ENCODE assay signal across 30 mouse cellular contexts in genomic region chr19:59066670-59067069, GRCm38 (mm10). TPM values are rescaled to one million over a fixed set of nuclear protein-coding genes. Genes with fewer than 3 reads are reported as not detected.
DNase-seq lines count a peak whose midpoint lies in the region; ATAC-seq lines count a peak whose summit lies in the region.
"Had no signal": no experiment of that assay in that cellular context is flagged by ENCODE, and none has a peak within 500 bp of the region (broad histone marks: within the 10 kb centered on the region; RNA-seq: fewer than 3 reads in every experiment).

No protein-coding gene starts in this region.

- H3K4me3 ChIP-seq in intestine, embryonic 14.5 days (ENCODE audit: low read depth, low read length) = no peak overlapping the region
- H3K4me3 ChIP-seq in intestine, embryonic 16.5 days (ENCODE audit: low read length) = no peak overlapping the region
- H3K4me3 ChIP-seq: embryonic facial prominence, embryonic 13.5 days; forebrain, embryonic 12.5 days; hindbrain, embryonic 12.5 days; liver, embryonic 15.5 days; neural tube, embryonic 15.5 days had no signal

- no peaks in the 10 kb centered on the region for H3K36me3 ChIP-seq in intestine, embryonic 14.5 days (ENCODE audit: control insufficient read depth, insufficient read depth, low read length)
- no peaks in the 10 kb centered on the region for H3K36me3 ChIP-seq in intestine, embryonic 16.5 days (ENCODE audit: control insufficient read depth, insufficient read depth, low read length)
- H3K36me3 ChIP-seq: embryonic facial prominence, embryonic 13.5 days; forebrain, embryonic 12.5 days; hindbrain, embryonic 12.5 days; liver, embryonic 15.5 days; neural tube, embryonic 15.5 days had no signal

- H3K27me3 ChIP-seq in intestine, embryonic 14.5 days (replicated peaks; ENCODE audit: control insufficient read depth, insufficient read depth, low read length) = no peaks in the 10 kb centered on the region
- H3K27me3 ChIP-seq in intestine, embryonic 16.5 days (replicated peaks; ENCODE audit: control insufficient read depth, insufficient read depth, low read length) = no peaks in the 10 kb centered on the region
- H3K27me3 ChIP-seq: embryonic facial prominence, embryonic 13.5 days; hindbrain, embryonic 12.5 days; liver, embryonic 15.5 days; neural tube, embryonic 15.5 days had no signal

- no peak for ATAC-seq in intestine, embryonic 14.5 days (replicated peaks; ENCODE audit: low FRiP score, low TSS enrichment, low read depth)
- no peak for ATAC-seq in intestine, embryonic 16.5 days
- ATAC-seq: CD4-positive, CD25-positive, alpha-beta regulatory T cell, adult 4 months; hindbrain, postnatal 0 days had no signal

- DNase-seq in intestine, embryonic 14.5 days (ENCODE audit: low spot score) = peak; percentile 48
- peak; percentile 23 to 34 for DNase-seq in lung, adult 18-20 months
- no peak for DNase-seq in lung, postnatal 14 days
- DNase-seq in lung, postnatal 10 days = peak; percentile 21
- DNase-seq in yolk sac, embryonic 10.5 days (ENCODE audit: low spot score) = peak; percentile 23
- DNase-seq in urinary bladder, adult 18-20 months (ENCODE audit: low spot score in 2 of 2) = no peak
- DNase-seq: adrenal gland, postnatal 14 days; cerebellum, adult 18-20 months; cerebellum, postnatal 10 days; forebrain, postnatal 0 days; gastrocnemius, postnatal 14 days; heart, postnatal 36 days; kidney, adult 18-20 months; kidney, postnatal 36 days; layer of hippocampus, postnatal 36 days; left cerebral cortex, postnatal 4 days; midbrain, embryonic 14.5 days; right cerebral cortex, postnatal 25 days; thymus, adult 18-20 months; thymus, postnatal 25 days had no signal

- H3K9ac ChIP-seq in intestine, embryonic 14.5 days (ENCODE audit: low read length) = no peak overlapping the region
- no peak overlapping the region for H3K9ac ChIP-seq in intestine, embryonic 16.5 days (ENCODE audit: low read depth, low read length)
- H3K9ac ChIP-seq: embryonic facial prominence, embryonic 13.5 days; forebrain, embryonic 12.5 days; forebrain, postnatal 0 days; hindbrain, embryonic 12.5 days; liver, embryonic 15.5 days; neural tube, embryonic 15.5 days had no signal

- H3K4me1 ChIP-seq in intestine, embryonic 14.5 days (replicated peaks; ENCODE audit: control insufficient read depth, insufficient read depth, low read length) = no peaks in the 10 kb centered on the region
- H3K4me1 ChIP-seq in intestine, embryonic 16.5 days (ENCODE audit: control insufficient read depth, insufficient read depth, low read length) = peaks cover 2% of the 10 kb centered on the region; the same call in 1 of the 2 replicates
- H3K4me1 ChIP-seq: embryonic facial prominence, embryonic 13.5 days; hindbrain, embryonic 12.5 days; liver, embryonic 15.5 days; neural tube, embryonic 15.5 days had no signal

- no peak overlapping the region for H3K4me2 ChIP-seq in intestine, embryonic 14.5 days (ENCODE audit: low read length)
- H3K4me2 ChIP-seq in intestine, embryonic 16.5 days (ENCODE audit: low read depth, low read length) = no peak overlapping the region
- H3K4me2 ChIP-seq: embryonic facial prominence, embryonic 13.5 days; forebrain, embryonic 12.5 days; heart, embryonic 11.5 days; hindbrain, embryonic 12.5 days; liver, embryonic 15.5 days; neural tube, embryonic 15.5 days had no signal

- 83% methylated on average over 2 of the region's 2 CpGs for WGBS in intestine, embryonic 14.5 days
- 71% methylated on average over 2 of the region's 2 CpGs for WGBS in intestine, embryonic 16.5 days

- H3K27ac ChIP-seq in intestine, embryonic 14.5 days (ENCODE audit: low read depth) = no peak overlapping the region
- no peak overlapping the region for H3K27ac ChIP-seq in intestine, embryonic 16.5 days (ENCODE audit: low read length)
- H3K27ac ChIP-seq: embryonic facial prominence, embryonic 13.5 days; forebrain, embryonic 12.5 days; hindbrain, embryonic 12.5 days; hindbrain, postnatal 0 days; liver, embryonic 15.5 days; macrophage; neural tube, embryonic 15.5 days had no signal

- no peaks in the 10 kb centered on the region for H3K9me3 ChIP-seq in intestine, embryonic 14.5 days (ENCODE audit: control insufficient read depth, low read length)
- no peaks in the 10 kb centered on the region for H3K9me3 ChIP-seq in intestine, embryonic 16.5 days (ENCODE audit: control insufficient read depth, low read length)
- H3K9me3 ChIP-seq: embryonic facial prominence, embryonic 13.5 days; forebrain, embryonic 12.5 days; hindbrain, embryonic 12.5 days; liver, embryonic 15.5 days; neural tube, embryonic 15.5 days had no signal

RNA-seq across cellular contexts. Expression of gene Shtn1, which starts 9.2 kb away (rescaled TPM):
- 18.2 and 18.7 TPM in 2 replicates for polyA plus RNA-seq in intestine, embryonic 14.5 days (2014; fragmentation: Nextera tagmentation; extraction: Ambion mirVana)
- polyA plus RNA-seq in intestine, embryonic 16.5 days (2015; fragmentation: Nextera tagmentation; extraction: Ambion mirVana) = 15.1 and 15.4 TPM in 2 replicates

Comparison
In these comparisons a context has a peak if more than half of its experiments do, and no peak if none do; other contexts are left out.
1. DNase-seq: peak in intestine, embryonic 14.5 days (single experiment), lung, adult 18-20 months (2 of 2), lung, postnatal 10 days (single experiment) and yolk sac, embryonic 10.5 days (single experiment); none in lung, postnatal 14 days (single experiment) and urinary bladder, adult 18-20 months (0 of 2).